Mouse (Mus musculus) heart, embryonic 14.5 days (tissue): ENCODE results near the gene Foxo1. TPM values are rescaled to one million over a fixed set of nuclear protein-coding genes. Genes with fewer than 3 reads are reported as not detected.

Experiments used
- ATAC-seq: fragments of 200-750 bp; cut with Nextera tagmentation; 2 replicates; pipeline ENCODE4 v1.8.0; 2017; ENCODE audit warnings: low read depth, moderate TSS enrichment; ENCODE audit not compliant: insufficient number of reproducible peaks, insufficient read depth, low FRiP score
- H3K27ac ChIP-seq, 2 experiments: fragments of 200-500 bp in 1 of 2; fragments of 300-500 bp in 1 of 2; sonication (generic) in 1 of 2; replicated peaks in 1 of 2; 2 replicates each; pipeline ENCODE4 v1.5.1; 2012 to 2014; ENCODE audit warnings: low read depth in 2 of 2, low read length in 2 of 2, control low read depth in 1 of 2, mild to moderate bottlenecking in 1 of 2, mixed read lengths in 1 of 2; ENCODE audit not compliant: control insufficient read depth in 1 of 2, insufficient read depth in 1 of 2
- H3K27me3 ChIP-seq: fragments of 300-500 bp; sonication (generic); 2 replicates; pipeline ENCODE4 v1.6.1; 2014; ENCODE audit warnings: mild to moderate bottlenecking, low read length, control low read depth; ENCODE audit not compliant: control insufficient read depth, insufficient read depth
- H3K36me3 ChIP-seq: fragments of 300-500 bp; sonication (generic); 2 replicates; pipeline ENCODE4 v1.6.1; 2014; ENCODE audit warnings: mild to moderate bottlenecking, control low read depth, low read length, mixed read lengths; ENCODE audit not compliant: control insufficient read depth, insufficient read depth
- H3K4me1 ChIP-seq, 2 experiments: fragments of 200-500 bp in 1 of 2; fragments of 300-500 bp in 1 of 2; sonication (generic) in 1 of 2; 2 replicates each; pipeline ENCODE4 v1.6.1; 2012 to 2014; ENCODE audit warnings: low read length in 2 of 2, control low read depth in 1 of 2, mixed read lengths in 1 of 2; ENCODE audit not compliant: control insufficient read depth in 2 of 2, insufficient read depth in 2 of 2
- H3K4me2 ChIP-seq: fragments of 300-500 bp; sonication (generic); 2 replicates; pipeline ENCODE4 v1.6.1; 2014; ENCODE audit warnings: mild to moderate bottlenecking, low read length
- H3K4me3 ChIP-seq, 2 experiments: fragments of 200-500 bp in 1 of 2; fragments of 300-500 bp in 1 of 2; sonication (generic) in 1 of 2; 2 replicates each; pipeline ENCODE4 v1.5.1; 2012 to 2014; ENCODE audit warnings: low read length in 2 of 2, mild to moderate bottlenecking in 2 of 2, control low read depth in 1 of 2, low read depth in 1 of 2, moderate library complexity in 1 of 2; ENCODE audit not compliant: control insufficient read depth in 1 of 2, insufficient read depth in 1 of 2
- H3K9ac ChIP-seq: fragments of 300-500 bp; sonication (generic); 2 replicates; pipeline ENCODE4 v1.6.1; 2014; ENCODE audit warnings: mild to moderate bottlenecking, low read length
- H3K9me3 ChIP-seq: fragments of 300-500 bp; sonication (generic); 2 replicates; pipeline ENCODE4 v1.6.1; 2016; ENCODE audit warnings: low read length, control low read depth; ENCODE audit not compliant: control insufficient read depth
- WGBS: fragments of 180-500 bp; shearing (Covaris S2); extraction: QIAGEN DNeasy Blood & Tissue Kit; methylation state at CpG from one replicate; pipeline ENCODE4 v1.1.7; 2014; 5-methylcytosine and 5-hydroxymethylcytosine counted together
- polyA plus RNA-seq: library from polyadenylated mRNA; unstranded; fragments of >200 nt; fragmentation: Nextera tagmentation; extraction: Ambion mirVana; gene quantifications from 2 replicates; pipeline ENCODE4 v1.2.1, GENCODE M21; 2014

Gene Foxo1
- polyA plus RNA-seq, 1 experiment from 2014 or later: 9.2 TPM

GRCm38 (mm10) chr3:52393171-52393570, 125.0 kb downstream of the Foxo1 start:
- ATAC-seq: no peak
- H3K9ac ChIP-seq: no peak overlapping the region
- 48% methylated on average over 10 of the region's 10 CpGs for WGBS
- no peaks in the 10 kb centered on the region for H3K36me3 ChIP-seq
- no peak overlapping the region for H3K27ac ChIP-seq
- H3K4me1 ChIP-seq: no peaks in the 10 kb centered on the region; a peak in 1 of 4 replicates
- no peak overlapping the region for H3K4me2 ChIP-seq
- H3K9me3 ChIP-seq: 0 out of 2 replicates have a peak, but pooled peaks cover 3% of the 10 kb centered on the region
- H3K27me3 ChIP-seq: no peaks in the 10 kb centered on the region
- no peak overlapping the region for H3K4me3 ChIP-seq

GRCm38 (mm10) chr3:52396121-52396731, 128.1 kb downstream of the Foxo1 start:
- no peak overlapping the region for H3K9ac ChIP-seq
- H3K36me3 ChIP-seq: no peaks in the 10 kb centered on the region
- H3K4me2 ChIP-seq: no peak overlapping the region
- WGBS: 87% methylated on average over 13 of the region's 13 CpGs
- H3K4me1 ChIP-seq: peaks cover 9 to 13% of the 10 kb centered on the region in 2 experiments
- H3K9me3 ChIP-seq: no peaks in the 10 kb centered on the region
- no peak overlapping the region for H3K4me3 ChIP-seq
- no peaks in the 10 kb centered on the region for H3K27me3 ChIP-seq
- no peak overlapping the region for H3K27ac ChIP-seq
- ATAC-seq: no peak

- 84% methylated on average over 10 of the region's 10 CpGs for WGBS
- no peak for ATAC-seq
- H3K4me3 ChIP-seq: no peak overlapping the region
- no peaks in the 10 kb centered on the region for H3K36me3 ChIP-seq
- no peak overlapping the region for H3K4me2 ChIP-seq
- H3K27ac ChIP-seq: no peak overlapping the region
- no peak overlapping the region for H3K9ac ChIP-seq
- H3K4me1 ChIP-seq: peaks cover 15 to 22% of the 10 kb centered on the region in 2 experiments
- no peaks in the 10 kb centered on the region for H3K27me3 ChIP-seq
- no peaks in the 10 kb centered on the region for H3K9me3 ChIP-seq
Measured at GRCm38 (mm10) chr3:52396951-52397615, 128.9 kb downstream of the Foxo1 start.

- Histone ChIP-seq H3K4me2 (no peak overlapping the region), H3K4me1 (peaks cover 15 to 22% of the 10 kb centered on the region in 2 experiments), H3K36me3 (no peaks in the 10 kb centered on the region), H3K27ac (no peak overlapping the region), H3K4me3 (no peak overlapping the region), H3K27me3 (no peaks in the 10 kb centered on the region), H3K9me3 (no peaks in the 10 kb centered on the region), H3K9ac (no peak overlapping the region)
- ATAC-seq: no peak
- 85% methylated on average over 8 of the region's 8 CpGs for WGBS
Measured at GRCm38 (mm10) chr3:52397961-52398360, 129.8 kb downstream of the Foxo1 start.

GRCm38 (mm10) chr3:52400284-52401161, 132.4 kb downstream of the Foxo1 start:
- peak overlapping the region; percentile 64 to 76 for H3K27ac ChIP-seq
- H3K27me3 ChIP-seq: no peaks in the 10 kb centered on the region
- H3K4me2 ChIP-seq: peak overlapping the region; percentile 71
- peak overlapping the region in 1 of 2 experiments; percentile 32; a peak in 2 of 4 replicates for H3K4me3 ChIP-seq
- WGBS: 17% methylated on average over 19 of the region's 19 CpGs
- no peak for ATAC-seq
- peaks cover 15 to 22% of the 10 kb centered on the region in 2 experiments for H3K4me1 ChIP-seq
- H3K36me3 ChIP-seq: no peaks in the 10 kb centered on the region
- no peaks in the 10 kb centered on the region for H3K9me3 ChIP-seq
- peak overlapping the region; percentile 71 for H3K9ac ChIP-seq

- 4% methylated on average over 26 of the region's 26 CpGs for WGBS
- peak overlapping the region; percentile 64 to 76 for H3K27ac ChIP-seq
- ATAC-seq: peak; percentile 36; the same call in 1 of the 2 replicates
- H3K9me3 ChIP-seq: no peaks in the 10 kb centered on the region
- no peaks in the 10 kb centered on the region for H3K36me3 ChIP-seq
- no peaks in the 10 kb centered on the region for H3K27me3 ChIP-seq
- H3K4me2 ChIP-seq: peak overlapping the region; percentile 71
- peaks cover 15 to 22% of the 10 kb centered on the region in 2 experiments for H3K4me1 ChIP-seq
- H3K9ac ChIP-seq: peak overlapping the region; percentile 71
- peak overlapping the region; percentile 24 to 32; a peak in 3 of 4 replicates for H3K4me3 ChIP-seq
Measured at GRCm38 (mm10) chr3:52401162-52401928, 133.2 kb downstream of the Foxo1 start.
